14 mouse cellular contexts compared by ENCODE assay signal in the genomic region with DNA sequence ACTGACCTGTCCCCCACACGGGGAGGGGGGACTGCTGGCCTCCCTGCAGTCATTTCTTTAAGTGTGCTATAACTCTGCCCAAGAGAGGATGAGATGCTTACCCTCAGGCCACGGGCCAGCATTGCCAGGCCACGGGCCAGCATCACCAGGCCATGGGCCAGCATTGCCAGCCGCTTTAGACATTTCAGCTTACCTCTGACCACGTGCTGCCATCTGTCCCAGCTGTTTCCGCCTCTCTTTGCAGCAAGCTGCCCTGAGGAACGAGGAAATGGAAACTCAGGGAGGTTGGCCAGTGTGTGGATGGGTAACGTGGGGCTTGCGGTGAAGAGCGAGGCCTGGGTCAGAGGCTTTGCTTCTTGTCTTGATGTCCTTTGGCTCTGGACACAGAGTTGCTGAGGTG. TPM values are rescaled to one million over a fixed set of nuclear protein-coding genes. Genes with fewer than 3 reads are reported as not detected.
"Had no signal": no experiment of that assay in that cellular context is flagged by ENCODE, and none has a peak within 500 bp of the region (broad histone marks: within the 10 kb centered on the region; RNA-seq: fewer than 3 reads in every experiment).

No protein-coding gene starts in this region.

- H3K27ac ChIP-seq: kidney, postnatal 0 days; layer of hippocampus, adult 2 months; limb, embryonic 15.5 days; liver, embryonic 14.5 days; lung, embryonic 15.5 days; midbrain, embryonic 10.5 days; neural tube, embryonic 12.5 days; neural tube, embryonic 15.5 days; stomach, embryonic 15.5 days had no signal

- ATAC-seq: liver, postnatal 0 days had no signal

- H3K36me3 ChIP-seq: limb, embryonic 15.5 days; lung, embryonic 15.5 days; midbrain, embryonic 10.5 days; neural tube, embryonic 15.5 days; stomach, embryonic 15.5 days had no signal

- H3K4me3 ChIP-seq: layer of hippocampus, adult 2 months; limb, embryonic 15.5 days; lung, embryonic 15.5 days; megakaryocyte, embryonic 14.5 days; midbrain, embryonic 10.5 days; neural tube, embryonic 12.5 days; neural tube, embryonic 15.5 days; stomach, embryonic 15.5 days had no signal

- H3K4me2 ChIP-seq: limb, embryonic 15.5 days; liver, embryonic 11.5 days; lung, embryonic 15.5 days; neural tube, embryonic 12.5 days; neural tube, embryonic 15.5 days; stomach, embryonic 15.5 days had no signal

- H3K27me3 ChIP-seq: neural tube, embryonic 15.5 days; stomach, embryonic 15.5 days had no signal

- DNase-seq: kidney, adult 2 months; right cerebral cortex, adult 18-20 months had no signal

- H3K9me3 ChIP-seq: limb, embryonic 15.5 days; lung, embryonic 15.5 days; megakaryocyte, embryonic 14.5 days; midbrain, embryonic 10.5 days; neural tube, embryonic 12.5 days; neural tube, embryonic 15.5 days; stomach, embryonic 15.5 days had no signal

- H3K4me1 ChIP-seq: neural tube, embryonic 12.5 days; neural tube, embryonic 15.5 days had no signal

- H3K9ac ChIP-seq: limb, embryonic 15.5 days; liver, embryonic 14.5 days; liver, postnatal 0 days; lung, embryonic 15.5 days; neural tube, embryonic 12.5 days; neural tube, embryonic 15.5 days; stomach, embryonic 15.5 days had no signal

RNA-seq across cellular contexts. Expression of a gene that starts 13.2 kb away (rescaled TPM):
- polyA plus RNA-seq: kidney, adult 2 months had no signal
